Mouse (Mus musculus): ENCODE data around the gene Mpp4. TPM values are rescaled to one million over a fixed set of nuclear protein-coding genes. Genes with fewer than 3 reads are reported as not detected.

Gene Mpp4
- total RNA-seq (2021): 1 to 10 TPM; 1.6 to 1.7 TPM
- long read RNA-seq, experiment 1, partial matches to known transcripts: 0 of 1 reads
- long read RNA-seq, experiment 1, other reads (novel, unspliced or antisense): 1 of 1 reads
- long read RNA-seq, experiment 2, partial matches to known transcripts: 0 of 1 reads
- long read RNA-seq, experiment 2, other reads (novel, unspliced or antisense): 1 of 1 reads

- peak within 1 kb of the TSS; percentile 57 for H3K27ac ChIP-seq
- peak; percentile 76 to 77 for DNase-seq (ENCODE audit: extremely low spot score in 1 of 2, low spot score in 2 of 2)
- H3K4me3 ChIP-seq: no peak within 1 kb of the TSS
- no peak for TF ChIP-seq CTCF (IDR thresholded peaks at IDR 0.05)
- intact Hi-C loops (cut with DNase I): loop anchor here (2.0 kb wide), 1 partner anchor 42 kb away; the partner anchor contains the start of gene Tmem237
These were observed at the start of gene Mpp4 for GRCm38 (mm10) chr1:59163030-59163461. Gene Mpp4, minus strand, starts transcription at chr1:59163389.

GRCm38 (mm10) chr1:59212951-59213350 lies 49.8 kb upstream of the Mpp4 start:
- intact Hi-C loops (cut with DNase I): no loop called here
- DNase-seq (ENCODE audit: extremely low spot score in 1 of 2, low spot score in 2 of 2): no peak
- Histone ChIP-seq H3K27ac (no peak overlapping the region), H3K4me3 (no peak overlapping the region)
- TF ChIP-seq CTCF (IDR thresholded peaks at IDR 0.05): no peak

DNA sequence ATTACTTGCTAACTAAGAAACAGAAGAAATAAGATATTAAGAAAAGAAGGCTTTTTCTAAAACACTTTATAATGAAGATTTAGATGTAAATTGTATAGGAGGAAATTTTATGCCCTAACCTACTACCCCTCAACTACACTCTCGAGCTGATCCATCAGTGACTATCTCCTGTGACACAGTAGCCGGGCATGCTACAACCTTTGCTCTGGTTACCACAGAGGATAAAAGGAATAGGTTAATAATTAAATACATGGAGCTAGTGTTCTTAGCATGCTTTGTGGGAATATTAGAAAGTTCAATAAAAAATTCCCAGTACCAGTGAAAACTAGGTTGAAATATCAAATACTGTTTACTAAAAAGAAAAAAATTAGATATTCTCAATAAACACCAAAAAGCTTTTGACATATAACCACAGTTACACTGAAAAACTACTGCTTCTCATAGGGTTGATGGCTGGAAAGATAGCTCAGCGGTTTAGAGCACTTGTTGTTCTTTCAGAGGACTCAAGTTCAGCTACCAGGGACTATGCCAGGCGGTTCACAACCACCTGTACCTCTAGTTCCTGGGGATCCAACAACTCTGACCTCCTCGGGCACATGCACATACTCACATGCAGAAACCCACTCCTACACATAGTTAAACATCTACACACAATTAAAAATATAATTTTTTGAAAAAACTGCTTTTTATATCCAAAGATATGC lies 49.0 kb upstream of the Mpp4 start:
- intact Hi-C loops (cut with DNase I): no loop called here
- DNase-seq (ENCODE audit: extremely low spot score in 1 of 2, low spot score in 2 of 2): no peak
- H3K27ac ChIP-seq: no peak overlapping the region
- no peak for TF ChIP-seq CTCF (IDR thresholded peaks at IDR 0.05)
- H3K4me3 ChIP-seq: no peak overlapping the region

- intact Hi-C loops (cut with DNase I): no loop called here
- DNase-seq (ENCODE audit: extremely low spot score in 1 of 2, low spot score in 2 of 2): no peak
- Histone ChIP-seq H3K4me3 (no peak overlapping the region), H3K27ac (no peak overlapping the region)
- TF ChIP-seq CTCF (IDR thresholded peaks at IDR 0.05): no peak
These were observed 48.5 kb upstream of the Mpp4 start for GRCm38 (mm10) chr1:59211651-59212050.

DNA sequence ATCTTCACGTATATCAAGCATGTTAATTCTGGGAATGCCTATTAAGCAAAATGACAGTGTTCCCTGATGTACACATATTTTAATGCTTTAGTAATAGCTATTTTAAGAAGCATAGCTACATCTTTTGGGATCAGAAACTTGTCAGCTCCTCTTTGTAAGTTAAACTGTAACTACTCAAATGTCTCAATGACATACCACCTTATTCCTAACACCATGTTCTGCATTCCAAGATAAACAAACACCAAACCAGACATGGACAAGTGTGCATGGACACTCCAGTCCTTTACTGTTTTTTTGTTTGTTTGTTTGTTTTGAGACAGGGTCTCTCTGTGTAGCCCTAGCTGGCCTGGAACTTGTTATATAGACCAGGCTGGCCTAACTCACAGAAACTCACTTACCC lies 45.1 kb upstream of the Mpp4 start:
- no peak for DNase-seq (ENCODE audit: extremely low spot score in 1 of 2, low spot score in 2 of 2)
- H3K4me3 ChIP-seq: no peak overlapping the region
- intact Hi-C loops (cut with DNase I): no loop called here
- no peak overlapping the region for H3K27ac ChIP-seq
- TF ChIP-seq CTCF (IDR thresholded peaks at IDR 0.05): no peak

DNA sequence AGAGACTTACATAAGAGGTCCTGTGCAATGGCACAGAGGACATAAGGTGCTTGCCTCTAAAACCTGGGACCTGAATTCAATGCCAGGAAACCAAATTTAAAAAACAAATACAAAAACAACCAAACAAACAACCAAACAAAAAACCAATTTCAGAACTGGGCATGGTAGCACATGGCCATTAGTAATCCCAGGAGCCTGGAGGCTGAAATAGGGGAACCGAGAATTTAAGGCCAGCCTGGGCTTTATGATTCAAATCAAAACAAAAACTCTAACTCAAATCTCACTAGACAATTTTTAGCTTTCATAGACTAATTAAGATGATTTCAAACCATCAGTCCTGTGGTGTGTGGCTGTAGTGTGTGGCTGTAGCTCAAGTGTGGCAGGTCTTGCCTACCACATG lies 41.3 kb upstream of the Mpp4 start:
- DNase-seq (ENCODE audit: extremely low spot score in 1 of 2, low spot score in 2 of 2): no peak
- Histone ChIP-seq H3K27ac (no peak overlapping the region), H3K4me3 (no peak overlapping the region)
- TF ChIP-seq CTCF (IDR thresholded peaks at IDR 0.05): no peak
- intact Hi-C loops (cut with DNase I): no loop called here

DNA sequence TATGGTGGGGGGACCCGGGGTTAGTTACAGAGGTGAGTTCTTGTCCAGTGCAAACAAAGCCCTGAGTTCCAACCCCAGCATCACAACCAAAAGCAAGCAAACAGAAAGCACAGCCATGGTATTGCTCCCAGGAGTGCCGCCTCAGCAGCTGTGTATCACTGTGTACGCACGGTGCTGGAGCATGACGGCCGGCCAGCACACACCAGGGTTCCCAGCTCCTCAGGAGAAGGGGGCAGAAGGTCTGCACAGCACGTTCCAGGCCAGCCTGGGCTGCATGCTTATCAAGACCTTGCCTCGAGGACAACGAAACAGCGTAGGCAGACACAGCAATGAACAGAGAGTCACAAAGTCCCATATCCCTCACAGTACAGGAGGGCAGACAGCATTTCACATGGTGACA lies 39.2 kb upstream of the Mpp4 start:
- Histone ChIP-seq H3K27ac (no peak overlapping the region), H3K4me3 (no peak overlapping the region)
- no peak for DNase-seq (ENCODE audit: extremely low spot score in 1 of 2, low spot score in 2 of 2)
- TF ChIP-seq CTCF (IDR thresholded peaks at IDR 0.05): no peak
- intact Hi-C loops (cut with DNase I): no loop called here

DNA sequence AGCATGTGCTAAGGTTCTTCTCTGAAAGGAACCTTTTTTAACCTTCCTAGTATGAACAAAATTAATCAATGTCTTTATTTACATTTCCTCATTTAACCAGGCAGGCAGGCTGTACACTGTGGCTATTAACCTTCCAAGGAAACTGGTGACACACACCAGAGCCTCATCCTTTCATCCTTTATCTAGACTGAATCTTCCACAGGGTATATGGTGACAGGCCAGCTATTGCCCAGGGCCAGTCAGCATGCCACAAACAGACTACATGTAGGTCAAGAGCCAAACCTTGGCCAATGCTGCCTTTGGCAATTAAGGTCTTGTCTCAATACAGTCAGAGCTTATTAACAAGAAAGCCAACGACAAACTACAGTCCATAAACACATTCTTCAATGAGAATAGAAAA lies 38.4 kb upstream of the Mpp4 start:
- DNase-seq (ENCODE audit: extremely low spot score in 1 of 2, low spot score in 2 of 2): no peak
- TF ChIP-seq CTCF (IDR thresholded peaks at IDR 0.05): no peak
- Histone ChIP-seq H3K4me3 (no peak overlapping the region), H3K27ac (no peak overlapping the region)
- intact Hi-C loops (cut with DNase I): no loop called here

- DNase-seq (ENCODE audit: extremely low spot score in 1 of 2, low spot score in 2 of 2): no peak
- Histone ChIP-seq H3K4me3 (no peak overlapping the region), H3K27ac (no peak overlapping the region)
- intact Hi-C loops (cut with DNase I): no loop called here
- TF ChIP-seq CTCF (IDR thresholded peaks at IDR 0.05): no peak
These were observed 37.8 kb upstream of the Mpp4 start for GRCm38 (mm10) chr1:59200960-59201359.

DNA sequence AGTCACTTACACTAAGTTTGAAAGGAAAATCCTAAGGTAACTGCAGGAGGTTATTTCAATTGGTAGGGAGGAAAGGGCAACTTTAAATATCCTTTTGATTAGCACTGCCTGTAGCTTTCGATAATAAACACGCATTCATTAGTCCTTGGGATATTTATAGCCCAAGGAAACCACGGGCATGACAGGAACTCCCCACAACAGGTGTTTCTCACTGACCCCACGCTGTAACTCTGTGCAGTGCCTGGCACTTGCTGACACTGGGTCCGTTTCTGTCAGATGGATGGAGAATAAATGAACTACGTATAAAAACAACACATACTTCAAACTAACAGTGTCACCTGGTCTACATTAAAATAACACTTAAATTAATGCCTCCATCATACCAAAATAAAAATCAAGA lies 31.8 kb upstream of the Mpp4 start:
- Histone ChIP-seq H3K4me3 (no peak overlapping the region), H3K27ac (no peak overlapping the region)
- no peak for DNase-seq (ENCODE audit: extremely low spot score in 1 of 2, low spot score in 2 of 2)
- no peak for TF ChIP-seq CTCF (IDR thresholded peaks at IDR 0.05)
- intact Hi-C loops (cut with DNase I): no loop called here

DNA sequence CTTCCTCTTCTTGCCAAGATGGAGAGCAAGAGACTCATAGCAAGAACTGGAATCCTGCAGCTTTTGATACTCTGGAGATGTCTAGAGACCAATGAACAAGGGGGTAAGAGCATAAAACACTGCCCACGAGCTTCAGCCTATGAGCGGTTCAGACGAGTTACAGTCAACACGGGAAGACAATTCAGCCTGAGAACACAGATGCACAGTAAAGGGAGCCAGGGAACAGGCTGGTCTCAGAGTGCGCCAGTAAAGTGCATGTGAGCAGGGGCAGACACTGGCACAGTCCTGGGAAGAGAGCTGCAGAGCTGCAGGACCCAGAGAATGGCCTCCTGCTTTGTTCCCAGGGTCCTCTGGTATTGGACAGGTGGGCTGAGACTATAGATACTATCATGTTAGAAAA lies 24.6 kb upstream of the Mpp4 start:
- no peak for TF ChIP-seq CTCF (IDR thresholded peaks at IDR 0.05)
- H3K27ac ChIP-seq: no peak overlapping the region

GRCm38 (mm10) chr1:59186317-59186716 lies 23.1 kb upstream of the Mpp4 start:
- DNase-seq (ENCODE audit: extremely low spot score in 1 of 2, low spot score in 2 of 2): no peak
- Histone ChIP-seq H3K4me3 (no peak overlapping the region), H3K27ac (no peak overlapping the region)
- intact Hi-C loops (cut with DNase I): no loop called here
- TF ChIP-seq CTCF (IDR thresholded peaks at IDR 0.05): no peak

More for the DNA sequence above, 24.6 kb upstream of the Mpp4 start:
- no peak overlapping the region for H3K4me3 ChIP-seq
- intact Hi-C loops (cut with DNase I): no loop called here
- no peak for DNase-seq (ENCODE audit: extremely low spot score in 1 of 2, low spot score in 2 of 2)

- TF ChIP-seq CTCF (IDR thresholded peaks at IDR 0.05): no peak
- intact Hi-C loops (cut with DNase I): no loop called here
- Histone ChIP-seq H3K27ac (no peak overlapping the region), H3K4me3 (no peak overlapping the region)
- DNase-seq (ENCODE audit: extremely low spot score in 1 of 2, low spot score in 2 of 2): no peak
These were observed 22.2 kb upstream of the Mpp4 start for GRCm38 (mm10) chr1:59185410-59185809.

Measured in left cerebral cortex, adult 2 months (tissue).